Comparison of ENCODE assay signal across 8 mouse cellular contexts in genomic region chr12:41484689-41485511, GRCm38 (mm10). TPM values are rescaled to one million over a fixed set of nuclear protein-coding genes. Genes with fewer than 3 reads are reported as not detected.
DNase-seq lines count a peak whose midpoint lies in the region; ATAC-seq lines count a peak whose summit lies in the region.

No protein-coding gene starts in this region.

- H3K4me3 ChIP-seq in embryonic facial prominence, embryonic 13.5 days, result peak overlapping the region; percentile 40
- peak overlapping the region; percentile 41 for H3K4me3 ChIP-seq in intestine, embryonic 16.5 days (ENCODE audit: low read length)

- no peaks in the 10 kb centered on the region for H3K27me3 ChIP-seq in embryonic facial prominence, embryonic 13.5 days
- H3K27me3 ChIP-seq in intestine, embryonic 16.5 days (replicated peaks; ENCODE audit: control insufficient read depth, insufficient read depth, low read length), result no peaks in the 10 kb centered on the region

- no peak for ATAC-seq in embryonic facial prominence, embryonic 13.5 days (ENCODE audit: insufficient number of reproducible peaks, insufficient read depth, low FRiP score, low TSS enrichment, low read depth)
- peak; percentile 44; the same call in 1 of the 2 replicates for ATAC-seq in intestine, embryonic 16.5 days
- ATAC-seq in megakaryocyte, adult 5-6 weeks (ENCODE audit: poor library complexity, severe bottlenecking), result peak; percentile 8; the same call in 1 of the 2 replicates
- ATAC-seq in erythroblast, adult 5-6 weeks (replicated peaks; ENCODE audit: low FRiP score, poor library complexity, severe bottlenecking), result no peak

- H3K4me1 ChIP-seq in embryonic facial prominence, embryonic 13.5 days, result peaks cover 27% of the 10 kb centered on the region
- H3K4me1 ChIP-seq in intestine, embryonic 16.5 days (ENCODE audit: control insufficient read depth, insufficient read depth, low read length), result no peaks in the 10 kb centered on the region

- H3K27ac ChIP-seq in embryonic facial prominence, embryonic 13.5 days, result no peak overlapping the region
- H3K27ac ChIP-seq in intestine, embryonic 16.5 days (ENCODE audit: low read length), result no peak overlapping the region

- 21% methylated on average over 16 of the region's 16 CpGs for WGBS in embryonic facial prominence, embryonic 13.5 days
- WGBS in intestine, embryonic 16.5 days, result 20% methylated on average over 16 of the region's 16 CpGs

- no peaks in the 10 kb centered on the region for H3K36me3 ChIP-seq in embryonic facial prominence, embryonic 13.5 days
- no peaks in the 10 kb centered on the region for H3K36me3 ChIP-seq in intestine, embryonic 16.5 days (ENCODE audit: control insufficient read depth, insufficient read depth, low read length)

- peak; percentile 24 for DNase-seq in embryo, embryonic 10.5 days (ENCODE audit: low spot score)
- DNase-seq in embryo, embryonic 10 days (ENCODE audit: low spot score), result no peak
- peak; percentile 41 for DNase-seq in MN1 (ENCODE audit: low spot score)
- peak; percentile 40 for DNase-seq in right cerebral cortex, postnatal 4 days

- peak overlapping the region; percentile 61 for H3K4me2 ChIP-seq in embryonic facial prominence, embryonic 13.5 days
- peak overlapping the region; percentile 59 for H3K4me2 ChIP-seq in intestine, embryonic 16.5 days (ENCODE audit: low read depth, low read length)

- peak overlapping the region; percentile 66 for H3K9ac ChIP-seq in embryonic facial prominence, embryonic 13.5 days
- H3K9ac ChIP-seq in intestine, embryonic 16.5 days (ENCODE audit: low read depth, low read length), result peak overlapping the region; percentile 40; the same call in 1 of the 2 replicates

- H3K9me3 ChIP-seq in embryonic facial prominence, embryonic 13.5 days, result no peaks in the 10 kb centered on the region
- no peaks in the 10 kb centered on the region for H3K9me3 ChIP-seq in intestine, embryonic 16.5 days (ENCODE audit: control insufficient read depth, low read length)

RNA-seq across cellular contexts. Expression of gene Lrrn3, which starts 1.3 kb away (rescaled TPM):
- polyA plus RNA-seq in embryonic facial prominence, embryonic 13.5 days (2015; fragmentation: Nextera tagmentation; extraction: Ambion mirVana), result 16.4 and 17.5 TPM in 2 replicates
- 4.8 and 6.1 TPM in 2 replicates for polyA plus RNA-seq in intestine, embryonic 16.5 days (2015; fragmentation: Nextera tagmentation; extraction: Ambion mirVana)
- total RNA-seq in megakaryocyte, adult 5-6 weeks (2015), result 0.20 and 0.25 TPM in 2 replicates
- not detected in 2 replicates for total RNA-seq in megakaryocyte, adult 5-6 weeks (2017)
- total RNA-seq in erythroblast, adult 5-6 weeks (2015; ENCODE audit: low replicate concordance), result 0.63 and 0.77 TPM in 2 replicates
- 0.43 TPM in 1 of 2 replicates, not detected in the other for total RNA-seq in erythroblast, adult 5-6 weeks (2017; ENCODE audit: low replicate concordance)

Comparison
In these comparisons a context has a peak if more than half of its experiments do, and no peak if none do; other contexts are left out.
1. ATAC-seq: peak in intestine, embryonic 16.5 days (single experiment) and megakaryocyte, adult 5-6 weeks (single experiment); none in embryonic facial prominence, embryonic 13.5 days (single experiment) and erythroblast, adult 5-6 weeks (single experiment).